Mouse (Mus musculus) bone marrow, adult 2 months (tissue): ENCODE data around the gene Tmtc2. TPM values are rescaled to one million over a fixed set of nuclear protein-coding genes. Genes with fewer than 3 reads are reported as not detected.

Source experiments
- H3K27ac ChIP-seq: fragments of 200-500 bp; 2 replicates; pipeline ENCODE4 v1.5.1; 2012; ENCODE audit warnings: low read depth, mild to moderate bottlenecking, control low read depth, inconsistent platforms, low read length; ENCODE audit not compliant: control insufficient read depth, poor library complexity, insufficient read depth
- H3K4me1 ChIP-seq: fragments of 200-500 bp; 2 replicates; pipeline ENCODE4 v1.6.1; 2011; ENCODE audit warnings: low read length; ENCODE audit not compliant: control insufficient read depth, insufficient read depth
- H3K4me3 ChIP-seq: fragments of 200-500 bp; replicated peaks from 2 replicates; pipeline ENCODE3; 2011; ENCODE audit warnings: mild to moderate bottlenecking, low read depth, low read length, control low read depth; ENCODE audit not compliant: control insufficient read depth
- CTCF ChIP-seq: fragments of 200-500 bp; IDR thresholded peaks from 2 replicates; pipeline ENCODE4 v1.5.1; 2011; ENCODE audit warnings: low read length, control low read depth; ENCODE audit not compliant: control insufficient read depth, insufficient read depth
- POLR2A ChIP-seq: fragments of 200-500 bp; IDR thresholded peaks from 2 replicates; pipeline ENCODE4 v1.6.1; 2011; ENCODE audit warnings: low read depth, mild to moderate bottlenecking, control low read depth, low read length, borderline replicate concordance; ENCODE audit not compliant: control insufficient read depth
- WGBS: fragments of 180-500 bp; shearing (Covaris S2); methylation state at CpG from one replicate; pipeline ENCODE4 v1.1.7; 2018; 5-methylcytosine and 5-hydroxymethylcytosine counted together
- polyA plus RNA-seq: library from polyadenylated mRNA; stranded (reverse); fragments of >200 nt; gene quantifications from 2 replicates; pipeline ENCODE4 v1.2.4, GENCODE M21; 2011; ENCODE audit warnings: low replicate concordance; ENCODE audit not compliant: missing spikeins, insufficient read depth, insufficient read length

Tmtc2 gene
- polyA plus RNA-seq, 1 experiment: 1.3 TPM

DNA sequence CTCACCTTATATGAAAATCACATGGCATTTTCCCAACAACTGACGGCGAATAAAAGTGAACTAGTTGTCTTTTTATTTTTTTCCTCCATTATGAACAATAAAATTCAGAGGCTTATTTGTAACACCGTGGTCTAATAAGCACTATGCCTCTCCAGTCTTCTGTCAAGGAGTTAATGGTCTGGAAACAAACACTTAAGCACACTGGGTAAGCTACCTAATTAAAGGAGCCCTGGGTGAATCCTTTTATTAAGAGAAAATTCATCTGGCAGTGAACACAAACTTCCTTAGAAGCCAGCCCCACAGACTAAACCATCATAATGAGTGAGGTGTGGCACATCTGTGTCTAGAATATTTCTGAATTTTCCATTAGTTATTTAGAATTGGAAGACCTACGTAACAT is 109.9 kb downstream of the Tmtc2 start:
- no peaks in the 10 kb centered on the region for H3K4me1 ChIP-seq
- no peak overlapping the region for H3K27ac ChIP-seq
- no peak overlapping the region for H3K4me3 ChIP-seq
- TF ChIP-seq POLR2A (no peak), CTCF (no peak)
- WGBS: 92% methylated on average over 4 of the region's 4 CpGs

- WGBS: 88% methylated on average over 8 of the region's 8 CpGs
- Histone ChIP-seq H3K4me1 (no peaks in the 10 kb centered on the region), H3K4me3 (no peak overlapping the region), H3K27ac (no peak overlapping the region)
- TF ChIP-seq POLR2A (no peak), CTCF (no peak)
Measured at GRCm38 (mm10) chr10:105453441-105453840, 120.8 kb downstream of the Tmtc2 start.

- H3K27ac ChIP-seq: no peak overlapping the region
- no peaks in the 10 kb centered on the region for H3K4me1 ChIP-seq
- no peak for TF ChIP-seq POLR2A
- TF ChIP-seq CTCF: no peak
- H3K4me3 ChIP-seq: no peak overlapping the region
- 91% methylated on average over 2 of the region's 2 CpGs for WGBS
Measured at GRCm38 (mm10) chr10:105447191-105447590, 127.1 kb downstream of the Tmtc2 start.

DNA sequence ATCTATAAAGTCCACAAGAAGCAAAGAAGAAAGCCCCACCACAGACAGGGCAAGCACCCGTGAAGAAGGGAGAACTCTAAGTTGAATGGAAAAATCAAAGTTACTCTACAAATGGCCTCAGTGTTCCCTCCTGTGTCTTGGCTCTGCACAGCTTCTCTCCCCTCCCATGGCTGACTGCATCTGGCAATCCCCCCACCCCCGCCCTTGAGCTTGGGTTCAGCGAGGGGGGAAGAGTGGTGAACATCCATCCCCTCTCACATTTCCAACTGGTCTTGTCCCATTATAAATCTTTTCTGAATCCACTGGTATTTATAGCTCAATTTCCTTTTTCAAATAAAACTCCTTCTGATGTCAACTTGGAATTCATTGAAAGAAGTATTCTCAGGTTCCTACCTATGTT is 129.9 kb downstream of the Tmtc2 start:
- H3K4me3 ChIP-seq: no peak overlapping the region
- no peaks in the 10 kb centered on the region for H3K4me1 ChIP-seq
- TF ChIP-seq CTCF: no peak
- no peak for TF ChIP-seq POLR2A
- 85% methylated on average over 3 of the region's 3 CpGs for WGBS
- H3K27ac ChIP-seq: no peak overlapping the region

DNA sequence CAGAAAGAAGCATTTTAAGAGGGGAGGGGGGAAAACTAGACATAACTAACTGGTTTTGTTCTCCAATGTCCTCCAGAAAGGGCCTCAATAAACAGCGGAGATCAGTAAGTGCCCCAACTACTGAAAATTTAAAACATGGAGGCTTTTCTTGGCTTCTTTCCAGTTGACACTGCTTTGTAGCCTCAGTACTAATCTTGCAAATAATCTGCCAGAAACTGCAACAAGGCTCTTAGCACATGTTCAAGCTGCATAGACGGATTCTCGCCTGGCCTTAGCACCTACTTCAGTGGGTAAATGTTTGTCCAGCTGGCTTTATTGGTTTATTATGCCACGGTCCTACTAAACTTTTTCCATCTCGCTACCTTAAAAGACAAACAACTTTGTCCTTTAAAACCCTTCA is 139.4 kb downstream of the Tmtc2 start:
- H3K27ac ChIP-seq: no peak overlapping the region
- no peaks in the 10 kb centered on the region for H3K4me1 ChIP-seq
- WGBS: 83% methylated on average over 5 of the region's 5 CpGs
- TF ChIP-seq POLR2A (no peak), CTCF (no peak)
- H3K4me3 ChIP-seq: no peak overlapping the region

DNA sequence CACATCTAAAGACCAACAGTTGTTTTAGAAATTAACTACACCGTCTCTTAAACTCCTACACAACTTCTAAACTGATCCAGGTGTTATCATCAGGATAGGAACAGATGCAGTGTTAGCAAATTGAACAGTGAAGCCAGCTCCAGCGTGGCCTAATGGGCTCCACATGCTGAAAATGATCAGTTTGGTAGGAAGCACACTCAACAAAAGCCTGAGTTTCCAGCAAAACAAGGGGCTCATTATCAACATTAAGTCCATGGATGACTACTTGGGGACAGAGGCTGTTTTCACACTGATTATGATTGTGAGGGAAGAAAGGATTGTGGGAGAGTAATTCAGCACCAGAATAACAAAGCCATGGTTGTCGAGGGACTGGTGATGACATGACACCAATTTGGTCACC is 143.4 kb downstream of the Tmtc2 start:
- H3K4me3 ChIP-seq: no peak overlapping the region
- H3K27ac ChIP-seq: no peak overlapping the region
- WGBS: 77% methylated on average over 3 of the region's 3 CpGs
- TF ChIP-seq CTCF: no peak
- TF ChIP-seq POLR2A: no peak
- H3K4me1 ChIP-seq: no peaks in the 10 kb centered on the region

DNA sequence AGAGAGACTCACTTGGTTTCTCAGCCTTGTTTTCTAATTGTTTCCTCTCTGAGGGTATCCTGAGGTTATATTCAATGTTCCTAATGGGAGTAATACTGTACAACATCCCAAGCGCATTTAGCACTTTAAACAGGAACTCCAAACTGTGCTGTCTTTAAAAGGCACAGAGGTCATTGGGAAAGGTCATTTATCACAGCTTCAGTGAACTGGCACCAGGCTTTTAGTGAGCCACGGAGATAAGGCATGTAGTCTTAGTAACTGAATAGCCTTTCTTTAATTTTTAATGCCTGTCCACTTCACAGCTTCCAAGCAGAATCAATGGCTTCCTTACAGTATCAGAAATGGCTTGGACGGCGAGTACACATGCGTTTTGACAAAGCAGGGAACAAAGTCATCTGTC is 144.0 kb downstream of the Tmtc2 start:
- WGBS: 83% methylated on average over 5 of the region's 5 CpGs
- Histone ChIP-seq H3K4me3 (no peak overlapping the region), H3K4me1 (no peaks in the 10 kb centered on the region), H3K27ac (no peak overlapping the region)
- TF ChIP-seq POLR2A: no peak
- no peak for TF ChIP-seq CTCF

DNA sequence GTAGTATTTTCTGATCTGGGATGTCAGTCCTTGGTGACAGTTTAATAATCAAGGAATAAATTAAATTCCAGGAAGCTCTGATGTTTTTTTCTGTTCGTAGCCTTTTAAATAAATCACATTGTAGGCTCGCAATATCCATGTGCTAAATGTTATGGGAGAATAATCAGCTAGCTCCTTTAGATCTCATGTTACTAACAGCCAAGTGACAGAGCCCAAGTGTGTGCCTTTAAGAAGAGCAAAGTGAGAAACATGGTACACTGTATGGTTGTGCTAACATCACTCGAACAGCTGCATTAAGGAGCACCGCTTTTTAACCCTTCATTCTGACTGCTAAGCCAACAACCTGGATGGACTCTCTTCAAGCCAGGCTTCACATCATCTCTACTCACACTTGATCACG is 146.2 kb downstream of the Tmtc2 start:
- WGBS: 84% methylated on average over 5 of the region's 5 CpGs
- no peak for TF ChIP-seq POLR2A
- Histone ChIP-seq H3K4me3 (no peak overlapping the region), H3K4me1 (no peaks in the 10 kb centered on the region), H3K27ac (no peak overlapping the region)

- Histone ChIP-seq H3K4me1 (no peaks in the 10 kb centered on the region), H3K4me3 (no peak overlapping the region), H3K27ac (no peak overlapping the region)
- TF ChIP-seq POLR2A (no peak), CTCF (no peak)
- 88% methylated on average over 7 of the region's 7 CpGs for WGBS
Measured at GRCm38 (mm10) chr10:105427625-105428024, 146.6 kb downstream of the Tmtc2 start.

DNA sequence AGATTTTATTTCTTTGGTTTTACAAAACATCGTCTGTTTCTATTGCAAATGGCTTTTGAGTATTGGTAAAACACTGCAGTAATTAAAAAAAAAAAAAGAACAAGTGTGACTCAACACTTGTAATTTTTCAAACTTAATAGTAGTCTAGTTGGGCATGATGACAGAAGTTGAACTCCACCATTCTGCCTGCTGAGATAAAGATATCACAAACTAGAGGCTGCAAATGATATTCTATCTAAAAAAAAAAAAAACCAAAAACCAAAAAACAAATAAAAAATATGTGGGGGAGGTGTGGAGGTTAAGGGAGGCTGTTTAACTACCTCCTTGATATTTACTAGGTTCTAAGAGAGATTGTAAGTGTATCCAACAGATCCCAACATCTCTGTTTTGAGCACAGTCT is 149.2 kb downstream of the Tmtc2 start:
- Histone ChIP-seq H3K27ac (no peak overlapping the region), H3K4me1 (no peaks in the 10 kb centered on the region), H3K4me3 (no peak overlapping the region)
- TF ChIP-seq CTCF (no peak), POLR2A (no peak)
- 73% methylated on average over 1 of the region's 1 CpGs for WGBS
